Mouse (Mus musculus) kidney, adult 11 months (tissue): ENCODE data around the gene Nova2.
A peak's percentile ranks its signal among the peaks of the same experiment; 100 is the strongest.

Experiments used
- DNase-seq: peaks from one replicate; pipeline ENCODE4 v3.0.0; 2022

The Nova2 gene

GRCm38 (mm10) chr7:18925162-18925938 lies at the start of gene Nova2:
Gene Nova2 (plus strand): TSS chr7:18925888.
- DNase-seq, result peak; percentile 89

GRCm38 (mm10) chr7:18878691-18879090 lies 47.0 kb upstream of the Nova2 start:
- no peak for DNase-seq

GRCm38 (mm10) chr7:18883991-18884744 lies 41.5 kb upstream of the Nova2 start:
- DNase-seq, result no peak

GRCm38 (mm10) chr7:18884745-18885422 lies 40.8 kb upstream of the Nova2 start:
- DNase-seq, result no peak

GRCm38 (mm10) chr7:18886963-18887362 lies 38.7 kb upstream of the Nova2 start:
- DNase-seq, result no peak

- DNase-seq, result no peak
Measured at GRCm38 (mm10) chr7:18890848-18891247, 34.8 kb upstream of the Nova2 start.

GRCm38 (mm10) chr7:18891872-18892599 lies 33.7 kb upstream of the Nova2 start:
- DNase-seq, result peak; percentile 82

GRCm38 (mm10) chr7:18893009-18893408 lies 32.7 kb upstream of the Nova2 start:
- DNase-seq, result no peak

- peak; percentile 61 for DNase-seq
Measured at GRCm38 (mm10) chr7:18893651-18894430, 31.8 kb upstream of the Nova2 start.

GRCm38 (mm10) chr7:18896536-18896935 lies 29.2 kb upstream of the Nova2 start:
- DNase-seq, result peak; percentile 45

GRCm38 (mm10) chr7:18900513-18900912 lies 25.2 kb upstream of the Nova2 start:
- no peak for DNase-seq

- no peak for DNase-seq
Measured at GRCm38 (mm10) chr7:18902486-18902885, 23.2 kb upstream of the Nova2 start.

GRCm38 (mm10) chr7:18904971-18905370 lies 20.7 kb upstream of the Nova2 start:
- no peak for DNase-seq

GRCm38 (mm10) chr7:18909797-18910196 lies 15.9 kb upstream of the Nova2 start:
- no peak for DNase-seq

- peak; percentile 99 for DNase-seq
Measured at GRCm38 (mm10) chr7:18910241-18910831, 15.4 kb upstream of the Nova2 start, which contains the start of gene Ccdc61. Gene Ccdc61 (minus strand): TSS chr7:18910415.

GRCm38 (mm10) chr7:18916254-18916653 lies 9.4 kb upstream of the Nova2 start:
- no peak for DNase-seq

GRCm38 (mm10) chr7:18917931-18918330 lies 7.8 kb upstream of the Nova2 start:
- DNase-seq, result peak; percentile 26

GRCm38 (mm10) chr7:18921069-18921468 lies 4.6 kb upstream of the Nova2 start:
- peak; percentile 75 for DNase-seq

GRCm38 (mm10) chr7:18922807-18923206 lies 2.9 kb upstream of the Nova2 start:
- DNase-seq, result no peak

- DNase-seq, result no peak
Measured at GRCm38 (mm10) chr7:18923267-18923666, 2.4 kb upstream of the Nova2 start.

GRCm38 (mm10) chr7:18923711-18924191 lies 1.9 kb upstream of the Nova2 start:
- no peak for DNase-seq
